Mouse (Mus musculus): ENCODE measurements around the gene Maml2.

DNA sequence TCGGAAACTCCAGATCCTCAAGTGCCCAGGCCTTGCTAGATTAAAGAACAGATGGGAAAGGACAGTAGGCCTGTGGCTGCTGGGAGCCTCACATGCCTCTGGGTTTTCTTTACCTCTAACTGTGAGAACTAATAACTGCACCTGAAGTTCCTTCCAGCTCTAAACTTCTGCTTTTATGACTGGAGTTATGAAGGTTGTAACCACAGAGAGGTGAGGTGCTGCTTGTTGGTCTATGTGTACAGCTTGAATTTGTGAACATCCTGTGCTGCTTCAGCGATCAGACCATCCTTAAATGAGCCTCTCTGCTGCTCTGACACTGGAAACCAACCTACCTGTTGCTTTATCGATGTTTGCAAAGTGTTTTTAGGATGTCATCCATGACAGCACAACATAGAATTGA is 258.9 kb downstream of the Maml2 start:
- no peak for TF ChIP-seq CTCF (IDR thresholded peaks at IDR 0.05; ENCODE audit: low read depth)
- TF ChIP-seq EP300 (IDR thresholded peaks at IDR 0.05; ENCODE audit: low read depth) = no peak
